In genomic region chr10:60193532-60194423, GRCm38 (mm10) we compare ENCODE assay signal across 8 mouse cellular contexts. TPM values are rescaled to one million over a fixed set of nuclear protein-coding genes. Genes with fewer than 3 reads are reported as not detected.
DNase-seq lines count a peak whose midpoint lies in the region; ATAC-seq and TF ChIP-seq lines count a peak whose summit lies in the region.

No protein-coding gene starts in this region.

- no peaks in the 10 kb centered on the region for H3K9me3 ChIP-seq in forebrain, embryonic 11.5 days (ENCODE audit: control insufficient read depth, low read length)
- H3K9me3 ChIP-seq in intestine, postnatal 0 days (ENCODE audit: control insufficient read depth): no peaks in the 10 kb centered on the region
- H3K9me3 ChIP-seq in midbrain, embryonic 12.5 days: no peaks in the 10 kb centered on the region

- H3K36me3 ChIP-seq in forebrain, embryonic 11.5 days (ENCODE audit: control insufficient read depth, insufficient read depth, low read length): no peaks in the 10 kb centered on the region
- H3K36me3 ChIP-seq in intestine, postnatal 0 days (ENCODE audit: control insufficient read depth, insufficient read depth): no peaks in the 10 kb centered on the region
- H3K36me3 ChIP-seq in midbrain, embryonic 12.5 days: no peaks in the 10 kb centered on the region

- no peaks in the 10 kb centered on the region for H3K27me3 ChIP-seq in forebrain, embryonic 11.5 days (ENCODE audit: control insufficient read depth, insufficient read depth, low read length)
- H3K27me3 ChIP-seq in intestine, postnatal 0 days (replicated peaks; ENCODE audit: control insufficient read depth, insufficient read depth, low read length): peaks cover 15% of the 10 kb centered on the region
- peaks cover 14% of the 10 kb centered on the region; the same call in 1 of the 2 replicates for H3K27me3 ChIP-seq in midbrain, embryonic 12.5 days

- intact Hi-C loops in left cerebral cortex, postnatal 4 days (cut with DNase I): no loop called here
- intact Hi-C loops in left cerebral cortex, adult 2 months (cut with DNase I): no loop called here

- H3K4me3 ChIP-seq in left cerebral cortex, adult 2 months: no peak overlapping the region
- H3K4me3 ChIP-seq in forebrain, embryonic 11.5 days (ENCODE audit: low read depth, low read length): no peak overlapping the region
- no peak overlapping the region for H3K4me3 ChIP-seq in intestine, postnatal 0 days (ENCODE audit: low read depth, low read length)
- peak overlapping the region; percentile 9; the same call in 1 of the 2 replicates for H3K4me3 ChIP-seq in midbrain, embryonic 12.5 days

- WGBS in forebrain, embryonic 11.5 days: 4% methylated on average over 19 of the region's 19 CpGs
- 10% methylated on average over 19 of the region's 19 CpGs for WGBS in intestine, postnatal 0 days
- WGBS in midbrain, embryonic 12.5 days: 5% methylated on average over 19 of the region's 19 CpGs

- no peak overlapping the region for H3K27ac ChIP-seq in left cerebral cortex, adult 2 months
- peak overlapping the region; percentile 84 for H3K27ac ChIP-seq in forebrain, embryonic 11.5 days (ENCODE audit: low read depth, low read length)
- H3K27ac ChIP-seq in intestine, postnatal 0 days (ENCODE audit: low read depth, low read length): no peak overlapping the region
- H3K27ac ChIP-seq in midbrain, embryonic 12.5 days (replicated peaks): peak overlapping the region; percentile 76

- TF ChIP-seq CTCF in left cerebral cortex, adult 2 months (IDR thresholded peaks at IDR 0.05): no peak
- 0 out of 2 replicates have a peak, but pooled peaks have one; percentile 12 for TF ChIP-seq CTCF in intestine, postnatal 0 days (IDR thresholded peaks at IDR 0.05; ENCODE audit: low read depth)

- DNase-seq in left cerebral cortex, postnatal 4 days: peak; percentile 89
- no peak for DNase-seq in left cerebral cortex, adult 2 months (ENCODE audit: extremely low spot score in 1 of 2, low spot score in 2 of 2)
- peak; percentile 76 for DNase-seq in R1 (ENCODE audit: low read depth, low spot score)
- DNase-seq in forebrain, embryonic 11.5 days (ENCODE audit: low spot score): peak; percentile 89

- peaks cover 23% of the 10 kb centered on the region for H3K4me1 ChIP-seq in forebrain, embryonic 11.5 days (replicated peaks; ENCODE audit: control insufficient read depth, insufficient read depth, low read length)
- no peaks in the 10 kb centered on the region for H3K4me1 ChIP-seq in intestine, postnatal 0 days (replicated peaks; ENCODE audit: control insufficient read depth, insufficient read depth, low read length)
- peaks cover 51% of the 10 kb centered on the region for H3K4me1 ChIP-seq in midbrain, embryonic 12.5 days

- peak overlapping the region; percentile 41 for H3K4me2 ChIP-seq in forebrain, embryonic 11.5 days (ENCODE audit: low read depth, low read length, severe bottlenecking)
- peak overlapping the region; percentile 25 for H3K4me2 ChIP-seq in intestine, postnatal 0 days (replicated peaks; ENCODE audit: low read depth)
- peak overlapping the region; percentile 39 for H3K4me2 ChIP-seq in midbrain, embryonic 12.5 days (replicated peaks)

- peak; percentile 90 for ATAC-seq in forebrain, embryonic 11.5 days (replicated peaks; ENCODE audit: low FRiP score)
- peak; percentile 38; the same call in 1 of the 2 replicates for ATAC-seq in intestine, postnatal 0 days
- ATAC-seq in midbrain, embryonic 12.5 days (ENCODE audit: low FRiP score, low read depth): peak; percentile 88
- no peak for ATAC-seq in frontal cortex, adult (ENCODE audit: low TSS enrichment)
- no peak for ATAC-seq in CD4-positive, CD25-positive, alpha-beta regulatory T cell, adult 4 months

- H3K9ac ChIP-seq in forebrain, embryonic 11.5 days (ENCODE audit: low read length): peak overlapping the region; percentile 33
- no peak overlapping the region for H3K9ac ChIP-seq in intestine, postnatal 0 days (ENCODE audit: low read depth, low read length)
- no peak overlapping the region for H3K9ac ChIP-seq in midbrain, embryonic 12.5 days (replicated peaks)

RNA-seq across cellular contexts. Expression of gene Chst3, which starts 25.3 kb away (rescaled TPM):
- total RNA-seq in left cerebral cortex, postnatal 4 days (2021): 1 to 10 TPM; 2.6 to 2.8 TPM
- 1 to 10 TPM; 1.2 to 1.4 TPM for total RNA-seq in left cerebral cortex, adult 2 months (2021)
- 2.8 and 3.2 TPM in 2 replicates for polyA plus RNA-seq in forebrain, embryonic 11.5 days (2014; fragmentation: Nextera tagmentation; extraction: Ambion mirVana)
- 0.27 and 0.29 TPM in 2 replicates for polyA plus RNA-seq in intestine, postnatal 0 days (2015; fragmentation: Nextera tagmentation; extraction: Ambion mirVana)
- 2.3 and 2.5 TPM in 2 replicates for polyA plus RNA-seq in midbrain, embryonic 12.5 days (2016; fragmentation: Nextera tagmentation; extraction: Ambion mirVana)
- polyA plus RNA-seq in CD4-positive, CD25-positive, alpha-beta regulatory T cell, adult 4 months (2017; shearing (Covaris generic)): under 1 TPM; 0.11 to 0.51 TPM

Comparison
In these comparisons a context has a peak if more than half of its experiments do, and no peak if none do; other contexts are left out.
1. DNase-seq: peak in left cerebral cortex, postnatal 4 days (single experiment), R1 (single experiment) and forebrain, embryonic 11.5 days (single experiment); none in left cerebral cortex, adult 2 months (0 of 2).
2. H3K27ac ChIP-seq: peak in forebrain, embryonic 11.5 days (single experiment) and midbrain, embryonic 12.5 days (single experiment); none in left cerebral cortex, adult 2 months (single experiment) and intestine, postnatal 0 days (single experiment).
3. ATAC-seq: peak in forebrain, embryonic 11.5 days (single experiment), intestine, postnatal 0 days (single experiment) and midbrain, embryonic 12.5 days (single experiment); none in frontal cortex, adult (single experiment) and CD4-positive, CD25-positive, alpha-beta regulatory T cell, adult 4 months (single experiment).
4. Peak in every context shown above with its lines, with median percentiles within 50 percentile points of each other: H3K4me2 ChIP-seq.